Mouse (Mus musculus) cerebellum, adult 9-11 months (tissue): ENCODE results near the gene Mpped2.

ENCODE experiments used
- DNase-seq: peaks from one replicate; pipeline ENCODE4 v3.0.0; 2022

Gene Mpped2

GRCm38 (mm10) chr2:106860856-106861679, 168.0 kb downstream of the Mpped2 start:
- DNase-seq: no peak

- no peak for DNase-seq
These were observed 170.1 kb downstream of the Mpped2 start for GRCm38 (mm10) chr2:106863050-106863653.

DNA sequence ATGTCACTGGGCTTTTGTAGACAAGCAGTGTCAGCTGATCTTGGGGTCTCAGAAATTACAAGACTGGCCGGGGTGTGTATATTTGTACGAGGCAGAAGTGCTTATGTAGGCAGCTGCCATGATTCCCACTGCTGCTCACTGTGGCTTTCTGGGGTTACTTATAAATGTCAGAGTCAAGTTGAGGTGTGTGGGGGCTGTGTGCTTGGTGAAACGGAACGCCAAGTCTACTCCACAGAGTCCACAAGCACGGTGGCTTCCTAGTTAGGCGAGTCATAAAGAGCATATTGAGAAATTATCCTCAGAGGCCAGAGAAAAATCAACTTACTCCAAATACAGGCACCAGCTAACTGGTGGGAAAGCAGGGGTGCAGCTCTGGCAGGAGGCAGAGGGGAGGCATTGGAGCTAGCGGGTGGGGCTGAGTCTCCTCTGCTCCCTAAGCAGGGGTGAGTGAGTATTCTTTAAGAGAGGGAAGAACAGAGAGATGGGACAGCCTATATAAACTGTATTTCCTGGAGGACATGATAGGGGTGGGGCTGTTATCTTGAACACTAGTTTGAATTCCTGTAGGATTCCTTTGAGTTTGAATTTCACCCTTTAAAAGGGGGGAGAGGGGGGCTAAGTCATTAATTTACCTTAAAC, 172.2 kb downstream of the Mpped2 start:
- no peak for DNase-seq

GRCm38 (mm10) chr2:106866303-106866702, 173.2 kb downstream of the Mpped2 start:
- no peak for DNase-seq

GRCm38 (mm10) chr2:106870886-106871285, 177.8 kb downstream of the Mpped2 start:
- DNase-seq: no peak

DNA sequence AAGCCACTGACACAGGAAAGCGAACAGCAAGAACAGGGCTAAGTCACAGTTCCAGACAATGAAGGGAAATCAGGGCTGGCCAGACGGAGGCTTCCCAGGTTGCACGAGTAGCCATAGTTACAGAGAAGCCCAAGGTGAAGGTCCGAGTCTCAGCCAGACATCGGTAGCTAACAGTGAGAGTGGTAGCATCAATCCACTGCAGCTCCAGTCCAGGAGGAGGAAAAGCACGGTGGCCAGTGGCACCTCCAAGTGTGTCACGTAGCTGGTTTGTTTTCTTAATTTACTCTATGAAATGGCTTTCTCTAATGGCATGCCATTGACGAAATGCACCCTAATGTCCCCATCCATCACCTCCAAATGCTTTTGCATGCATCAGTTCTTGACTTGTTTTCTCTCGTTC, 180.1 kb downstream of the Mpped2 start:
- no peak for DNase-seq

DNA sequence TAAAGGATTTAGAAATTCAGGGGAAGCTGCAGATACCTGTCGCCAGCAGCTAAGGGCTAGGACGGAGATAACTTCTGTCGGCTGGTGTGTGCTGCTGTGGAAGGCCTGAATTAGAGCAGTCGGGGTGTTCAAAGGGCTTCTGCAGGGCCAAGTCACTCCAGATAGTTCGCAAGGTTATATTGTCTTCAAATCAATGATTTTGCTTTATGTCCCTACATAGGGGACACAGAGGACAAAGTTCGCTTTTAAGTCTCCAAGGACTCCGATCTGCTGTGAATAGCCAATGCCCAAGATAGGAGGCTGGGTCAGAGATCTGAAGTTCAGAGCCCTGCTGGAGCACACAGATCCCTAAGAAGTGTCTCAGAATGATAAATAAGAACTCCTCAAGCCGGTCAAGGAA, 190.3 kb downstream of the Mpped2 start:
- no peak for DNase-seq

- DNase-seq: no peak
These were observed 195.1 kb downstream of the Mpped2 start for GRCm38 (mm10) chr2:106888174-106888573.

DNA sequence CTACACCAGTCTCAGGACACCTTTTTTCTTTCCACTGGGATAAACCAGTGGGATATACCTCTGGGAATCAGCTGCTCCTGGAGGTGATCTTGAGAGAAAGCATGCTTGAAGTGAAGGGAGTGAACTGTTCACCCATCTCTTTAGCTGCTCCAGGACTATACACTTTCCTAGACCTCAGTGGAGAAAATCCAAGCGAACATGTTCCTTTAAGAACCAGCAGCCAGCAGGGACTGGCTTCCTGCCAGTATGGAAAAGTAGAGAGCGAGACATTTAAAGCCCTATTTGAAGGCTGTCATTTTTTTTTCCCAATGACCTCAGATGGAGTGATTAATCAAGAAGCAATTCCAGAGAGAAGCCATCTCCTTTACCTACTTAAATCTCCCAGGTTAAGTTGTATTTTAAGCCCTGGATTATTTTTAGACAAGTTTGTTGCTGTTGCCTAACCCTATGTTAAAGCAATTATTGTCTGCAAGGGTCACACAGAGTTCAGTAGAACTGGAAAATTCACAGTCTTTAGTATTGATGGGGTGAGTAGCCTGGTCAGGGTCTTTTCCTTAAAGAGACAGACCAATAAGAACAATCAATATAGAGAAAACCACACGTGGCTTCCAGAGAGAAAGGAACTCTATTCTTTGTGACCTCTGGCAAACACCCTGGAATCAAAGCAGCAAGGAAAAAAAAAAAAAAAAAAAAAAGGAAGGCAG, 196.4 kb downstream of the Mpped2 start:
- DNase-seq: no peak

DNA sequence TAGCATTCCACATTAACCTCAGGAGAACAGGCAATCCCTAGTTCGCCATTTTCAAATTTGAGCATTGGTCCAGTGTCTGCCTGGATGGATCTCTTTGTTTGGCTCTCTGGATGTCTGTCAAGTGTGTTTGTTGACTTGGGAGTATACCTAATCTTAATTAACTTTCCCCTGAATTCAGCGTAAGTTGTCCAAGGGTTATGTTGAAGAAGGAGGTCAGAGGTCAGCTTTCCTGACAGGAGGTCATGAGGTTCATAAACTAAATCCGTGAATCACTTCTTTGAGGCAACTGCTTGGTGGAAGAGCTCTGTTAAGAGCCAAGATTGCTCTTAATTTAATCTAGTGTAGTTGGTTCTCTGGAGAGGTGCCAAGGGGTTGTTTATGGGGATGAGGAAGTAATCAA, 200.3 kb downstream of the Mpped2 start:
- no peak for DNase-seq

GRCm38 (mm10) chr2:106895326-106896023, 202.4 kb downstream of the Mpped2 start:
- DNase-seq: peak; percentile 5

DNA sequence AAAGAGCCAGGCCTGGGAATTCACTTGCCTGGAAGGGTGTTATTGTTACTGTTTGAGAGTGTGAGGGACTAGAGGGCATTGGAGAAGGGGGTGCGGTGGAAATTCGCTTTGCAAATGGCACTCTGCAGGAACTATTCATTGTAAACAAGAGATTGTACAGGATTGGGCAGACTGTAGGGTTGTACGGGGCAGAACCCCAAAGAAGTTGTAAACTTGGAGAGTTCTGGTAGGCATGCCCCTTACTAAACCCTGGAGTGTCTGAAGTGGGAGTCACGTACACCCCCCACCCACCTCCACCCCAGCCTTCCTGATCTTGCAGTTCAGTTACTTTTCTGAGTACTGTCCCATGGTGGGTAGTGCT, 202.9 kb downstream of the Mpped2 start:
- DNase-seq: no peak

- DNase-seq: no peak
These were observed 218.9 kb downstream of the Mpped2 start for GRCm38 (mm10) chr2:106911951-106912480.
